Mouse (Mus musculus): ENCODE measurements around the gene Ankle2.

Ankle2 gene

DNA sequence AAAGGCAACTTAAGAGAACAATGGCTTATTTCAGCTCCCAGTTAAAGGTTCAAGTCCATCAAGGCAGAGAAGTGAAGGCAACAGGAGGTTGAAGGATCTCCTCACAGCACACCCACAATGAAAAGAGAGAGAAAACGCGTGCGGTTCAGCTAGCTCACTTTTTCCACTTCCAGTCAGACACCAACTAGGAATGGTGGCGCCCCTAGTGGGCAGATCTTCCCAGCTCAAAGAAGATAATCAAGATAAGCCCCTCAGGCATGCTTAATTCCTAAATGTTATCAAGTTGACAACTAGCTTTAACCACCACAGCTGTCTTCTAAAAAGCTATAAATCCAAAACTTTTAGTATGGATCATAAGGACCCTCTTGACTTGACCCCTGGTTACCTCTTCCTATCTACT, 53.7 kb downstream of the Ankle2 start:
- DNase-seq (ENCODE audit: low read depth): peak; percentile 93

DNA sequence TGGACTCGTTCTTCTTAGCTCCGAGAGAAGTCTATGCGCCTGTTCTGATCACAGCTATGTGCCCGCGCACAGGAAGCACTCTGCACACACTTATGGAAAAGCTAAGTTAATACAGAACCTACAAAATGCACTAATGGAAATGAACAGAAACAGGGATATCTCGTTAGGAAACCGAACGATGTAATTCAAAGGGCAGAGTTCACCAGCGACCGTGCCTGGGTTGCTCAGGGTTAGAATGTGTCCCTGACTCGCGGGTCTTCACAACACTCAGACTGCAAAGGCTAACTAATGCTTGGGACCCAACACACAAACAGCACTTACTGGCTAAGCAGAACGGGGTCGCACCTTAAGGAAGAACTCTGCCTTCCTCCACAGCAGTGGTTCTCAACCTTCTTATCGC, 54.4 kb downstream of the Ankle2 start:
- no peak for DNase-seq (ENCODE audit: low read depth)

DNA sequence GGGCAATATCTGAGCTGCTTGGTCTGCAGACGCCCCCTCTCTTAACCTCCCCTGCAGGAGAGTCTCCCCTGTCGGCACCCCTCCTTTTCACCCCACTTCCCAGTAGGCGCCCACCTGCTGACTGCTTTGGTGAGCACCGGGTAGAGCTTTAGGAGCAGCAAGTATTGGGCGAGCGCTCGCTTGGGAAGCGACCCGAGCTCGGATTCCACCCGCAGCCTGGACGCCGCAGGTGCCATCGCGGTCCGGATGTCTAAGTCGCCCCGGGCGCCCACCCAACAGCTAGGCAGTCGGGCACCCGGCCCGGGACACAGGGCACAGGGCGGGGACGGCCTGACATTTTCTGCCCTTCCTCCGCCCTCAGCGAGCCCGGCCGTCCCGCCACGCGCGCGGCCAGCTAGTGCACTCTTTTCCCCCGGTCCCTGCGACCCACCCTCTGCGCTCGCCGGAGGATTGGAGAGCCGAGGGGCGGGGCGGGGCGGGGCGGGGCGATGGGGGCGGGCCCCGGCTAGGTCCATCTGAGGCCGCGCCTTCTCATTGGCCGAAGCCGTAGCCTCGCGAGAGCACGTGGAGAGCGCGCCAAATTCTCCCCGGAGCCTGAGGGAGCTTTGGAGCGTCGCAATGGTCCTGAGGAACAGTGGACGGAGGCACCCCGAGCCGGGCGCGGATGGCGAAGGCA, 55.1 kb downstream of the Ankle2 start, which contains the start of the genes Pxmp2 and Pole:
Gene Pxmp2 (minus strand): TSS at position 417 of the 676 bp plus-strand sequence.
Gene Pole (plus strand): TSS at position 537 of the 676 bp plus-strand sequence.
- peak; percentile 93 for DNase-seq (ENCODE audit: low read depth)

DNA sequence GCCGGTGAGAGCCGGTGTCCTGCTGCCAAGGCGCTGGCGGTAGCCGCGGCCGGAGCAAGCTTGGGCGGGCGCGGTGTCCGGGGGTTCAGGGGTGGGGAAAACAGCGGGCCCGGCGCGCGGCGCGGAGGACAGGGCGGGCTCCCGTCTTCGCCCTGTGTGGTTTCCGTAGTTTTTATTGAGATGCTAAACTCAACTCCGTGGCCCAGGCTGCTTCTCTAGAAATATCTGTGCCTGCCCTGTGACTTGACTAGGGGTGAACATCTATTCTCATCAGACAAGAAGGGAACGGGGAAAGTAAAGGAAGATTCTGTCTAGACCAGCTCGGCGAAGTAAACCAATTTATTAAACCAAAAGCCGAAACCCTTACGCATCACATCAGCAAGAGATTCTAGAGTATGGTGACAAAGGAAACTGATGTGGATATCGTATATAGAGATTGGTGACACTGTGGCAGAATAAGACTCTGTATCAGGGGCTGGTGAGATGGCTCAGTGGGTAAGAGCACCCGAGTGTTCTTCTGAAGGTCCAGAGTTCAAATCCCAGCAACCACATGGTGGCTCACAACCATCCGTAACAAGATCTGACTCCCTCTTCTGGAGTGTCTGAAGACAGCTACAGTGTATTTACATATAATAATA, 55.8 kb downstream of the Ankle2 start:
- no peak for DNase-seq (ENCODE audit: low read depth)

DNA sequence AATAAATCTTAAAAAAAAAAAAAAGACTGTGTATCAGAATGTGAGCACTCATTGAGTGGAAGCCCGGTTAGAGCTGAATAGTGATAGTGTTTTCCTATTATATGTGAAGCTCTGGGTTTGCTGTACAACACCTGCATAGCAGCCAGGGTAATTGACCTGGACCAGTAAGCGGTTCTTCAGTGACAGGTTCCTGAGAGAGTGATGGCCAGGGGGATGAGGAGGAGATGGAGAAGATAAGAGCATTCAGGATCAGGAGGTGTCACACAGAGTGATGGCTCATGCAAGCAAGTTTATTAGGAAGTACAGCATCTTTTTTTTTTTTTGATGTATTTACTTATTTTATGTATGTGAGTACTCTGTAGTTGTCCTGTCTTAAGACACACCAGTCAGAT, 56.3 kb downstream of the Ankle2 start:
- peak; percentile 42 for DNase-seq (ENCODE audit: low read depth)

DNA sequence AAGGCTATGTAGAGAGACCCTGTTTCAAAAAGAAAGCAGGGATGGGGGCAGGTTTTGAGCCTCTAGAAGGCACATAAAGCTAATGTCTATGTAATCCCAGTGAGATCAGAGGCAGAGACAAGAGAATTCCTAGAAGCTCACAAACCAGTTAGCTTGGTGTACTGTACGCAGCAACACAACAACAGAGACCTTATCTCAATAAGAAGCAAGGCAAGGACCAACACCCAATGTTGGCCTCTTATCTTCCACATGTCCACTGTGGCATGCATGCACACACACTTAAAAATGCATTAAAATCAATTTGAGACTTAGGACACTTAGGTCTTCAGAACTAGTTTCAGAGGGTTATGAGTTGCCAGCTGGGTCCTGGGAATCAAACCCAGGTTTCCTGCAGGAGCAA, 60.8 kb downstream of the Ankle2 start:
- no peak for DNase-seq (ENCODE audit: low read depth)

DNA sequence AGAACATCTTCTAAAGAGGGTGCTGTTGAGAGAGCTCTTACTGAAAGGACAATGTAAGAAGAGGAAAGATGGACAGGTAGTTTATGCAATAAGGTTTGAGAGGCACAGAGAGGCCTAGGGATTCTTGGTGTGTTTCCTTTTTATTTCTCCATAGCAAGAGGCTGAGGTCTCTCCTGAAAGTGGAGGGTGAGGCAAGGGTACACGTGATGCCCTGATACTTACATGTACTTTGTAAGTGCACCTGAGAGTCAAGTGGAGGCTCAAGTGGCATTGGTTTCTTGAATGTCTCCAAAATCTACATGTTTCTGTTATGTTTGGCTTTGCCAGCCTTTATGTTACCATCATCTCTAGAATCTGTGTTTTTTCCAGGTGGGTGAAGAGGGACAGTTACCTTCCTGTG, 65.8 kb downstream of the Ankle2 start:
- DNase-seq (ENCODE audit: low read depth): no peak

DNA sequence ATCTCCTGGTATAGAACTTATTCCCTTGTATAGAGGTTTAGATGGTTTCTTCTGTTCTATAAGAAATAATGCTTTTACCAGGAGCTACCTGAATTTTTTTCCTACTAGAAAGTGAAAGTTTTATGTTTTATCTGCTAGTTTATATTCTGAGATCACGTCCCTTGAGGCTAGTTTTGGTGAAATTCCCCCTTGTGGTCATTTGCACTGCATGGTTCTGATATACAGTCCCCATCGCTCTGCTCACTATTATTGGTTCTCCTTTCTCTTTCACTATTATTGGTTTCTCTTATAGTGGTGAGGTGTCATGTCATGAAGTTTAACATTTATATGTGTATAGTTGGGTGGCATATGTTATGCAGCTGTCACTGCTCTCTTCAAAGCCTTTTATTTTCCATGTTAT, 69.8 kb downstream of the Ankle2 start:
- no peak for DNase-seq (ENCODE audit: low read depth)
